In the genomic region with DNA sequence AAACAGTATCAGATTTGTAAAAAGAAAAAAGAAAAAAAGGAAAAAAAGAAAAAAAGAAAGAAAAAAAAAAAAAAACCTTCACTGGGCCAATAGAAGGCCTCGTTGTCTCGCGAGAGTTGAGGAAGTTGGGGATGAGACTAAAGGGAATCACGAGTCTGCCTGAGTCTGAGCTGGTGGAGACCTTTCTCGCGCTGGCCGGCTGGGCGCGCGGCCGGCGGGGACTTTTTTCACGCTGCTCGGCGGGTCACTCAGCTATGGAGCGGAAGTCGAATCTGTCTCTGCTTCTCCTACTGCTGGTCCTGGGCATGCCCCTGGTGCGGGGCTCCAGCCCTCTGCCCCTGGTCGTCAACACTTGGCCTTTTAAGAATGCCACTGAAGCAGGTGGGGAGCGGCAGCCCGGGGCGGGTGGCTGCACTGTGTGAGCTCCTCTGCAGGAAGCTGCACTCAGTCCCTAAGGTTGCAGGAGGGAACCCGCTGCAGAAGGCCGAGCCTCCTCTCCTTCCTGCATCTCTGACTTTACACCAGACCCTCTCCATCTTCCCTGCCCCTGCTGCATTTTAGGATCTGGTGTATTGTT, we compare ENCODE assay signal across 8 mouse cellular contexts. TPM values are rescaled to one million over a fixed set of nuclear protein-coding genes. Genes with fewer than 3 reads are reported as not detected.
DNase-seq lines count a peak whose midpoint lies in the region; ATAC-seq lines count a peak whose summit lies in the region.

A gene (plus strand): TSS at position 177 of the 577 bp plus-strand sequence.

- DNase-seq in WW6 (ENCODE audit: low read depth, low spot score), result peak; percentile 59
- DNase-seq in cerebellum, postnatal 4 days (ENCODE audit: low spot score in 2 of 2), result peak; percentile 67 to 89
- DNase-seq in gastrocnemius, adult 18-20 months (ENCODE audit: low spot score), result peak; percentile 89
- peak; percentile 85 to 87 for DNase-seq in left cerebral cortex, adult 18-20 months (ENCODE audit: low spot score in 2 of 2)
- DNase-seq in right cerebral cortex, adult 18-20 months, result peak; percentile 90
- DNase-seq in urinary bladder, postnatal 10 days (ENCODE audit: low spot score), result peak; percentile 36

- under 1% methylated on average over 24 of the region's 24 CpGs for WGBS in hindbrain, embryonic 16.5 days
- WGBS in macrophage (ENCODE audit: missing documents), result under 1% methylated on average over 21 of the region's 24 CpGs

- H3K4me2 ChIP-seq in hindbrain, embryonic 16.5 days (ENCODE audit: low read length), result peak within 1 kb of the TSS; percentile 74

- H3K27me3 ChIP-seq in hindbrain, embryonic 16.5 days (replicated peaks; ENCODE audit: control insufficient read depth, insufficient read depth, low read length), result no peaks in the 10 kb centered on the region

- ATAC-seq in hindbrain, embryonic 16.5 days, result peak; percentile 99

- H3K4me3 ChIP-seq in hindbrain, embryonic 16.5 days (ENCODE audit: low read length), result peak within 1 kb of the TSS; percentile 58
- H3K4me3 ChIP-seq in macrophage (ENCODE audit: inconsistent target), result peak within 1 kb of the TSS; percentile 79

- H3K36me3 ChIP-seq in hindbrain, embryonic 16.5 days (ENCODE audit: control insufficient read depth, insufficient read depth, low read length), result no peaks in the 10 kb centered on the region
- H3K36me3 ChIP-seq in macrophage (ENCODE audit: inconsistent target), result peaks cover 24% of the 10 kb centered on the region

- H3K4me1 ChIP-seq in hindbrain, embryonic 16.5 days (ENCODE audit: control insufficient read depth, insufficient read depth, low read depth, low read length), result no peaks in the 10 kb centered on the region; the same call in 1 of the 2 replicates

- no peaks in the 10 kb centered on the region for H3K9me3 ChIP-seq in hindbrain, embryonic 16.5 days (ENCODE audit: control insufficient read depth, low read length)

- H3K79me2 ChIP-seq in macrophage (ENCODE audit: inconsistent target), result peaks cover 18% of the 10 kb centered on the region; the same call in 1 of the 2 replicates

- peak within 1 kb of the TSS; percentile 80 for H3K27ac ChIP-seq in hindbrain, embryonic 16.5 days (ENCODE audit: low read depth, low read length)
- H3K27ac ChIP-seq in macrophage, result peak within 1 kb of the TSS; percentile 88

- H3K9ac ChIP-seq in hindbrain, embryonic 16.5 days (ENCODE audit: low read depth, low read length), result peak within 1 kb of the TSS; percentile 88

RNA-seq across cellular contexts. Expression of the gene that starts here (rescaled TPM):
- total RNA-seq in gastrocnemius, adult 18-20 months (2021), result 10 to 100 TPM in 1 of 2 experiments, 1 to 10 TPM in 1; 9.7 to 12.2 TPM
- 15.8 and 19.1 TPM in 2 replicates for polyA plus RNA-seq in hindbrain, embryonic 16.5 days (2015; fragmentation: Nextera tagmentation; extraction: Ambion mirVana)
- total RNA-seq in left cerebral cortex, adult 18-20 months (2021), result 1 to 10 TPM; 7.0 to 7.2 TPM
- total RNA-seq in macrophage (2018; cell fraction: chromatin; rRNA removed), result 10 to 100 TPM in 12 of 26 experiments, 1 to 10 TPM in 14; 2.4 to 35.8 (median 9.6) TPM
- total RNA-seq in macrophage (2018; cell fraction: cytosol; rRNA removed), result 10 to 100 TPM; 36.6 to 58.2 (median 49.0) TPM
- 10 to 100 TPM; 10.2 to 58.2 (median 39.1) TPM for total RNA-seq in macrophage (2018; cell fraction: nucleus; rRNA removed)
- polyA plus RNA-seq in macrophage (2018), result 60.1 to 70.5 TPM (median 61.9 TPM) in 3 replicates

Comparison
In these comparisons a context has a peak if more than half of its experiments do, and no peak if none do; other contexts are left out.
1. Peak in every context shown above with its lines: DNase-seq, ATAC-seq, H3K4me3 ChIP-seq and H3K27ac ChIP-seq.
2. DNase-seq: peak in every context shown above with its lines; median percentile 90 in right cerebral cortex, adult 18-20 months; 89 in gastrocnemius, adult 18-20 months; 86 in left cerebral cortex, adult 18-20 months; 78 in cerebellum, postnatal 4 days; 59 in WW6; 36 in urinary bladder, postnatal 10 days.